Mouse (Mus musculus) kidney, adult 2 months (tissue): ENCODE measurements around the gene Gm44973. TPM values are rescaled to one million over a fixed set of nuclear protein-coding genes. Genes with fewer than 3 reads are reported as not detected.

Experiments
- DNase-seq: peaks from one replicate; pipeline ENCODE4 v3.0.0; 2021
- H3K27ac ChIP-seq: fragments of 200-500 bp; 2 replicates; pipeline ENCODE4 v1.5.1; 2012; ENCODE audit warnings: low read depth, low read length, control low read depth, inconsistent platforms; ENCODE audit not compliant: insufficient read depth
- H3K27me3 ChIP-seq: fragments of 200-500 bp; replicated peaks from 2 replicates; pipeline ENCODE4 v1.6.1; 2012; ENCODE audit warnings: mild to moderate bottlenecking, moderate library complexity, low read length, inconsistent platforms; ENCODE audit not compliant: control insufficient read depth, insufficient read depth
- H3K36me3 ChIP-seq: fragments of 200-500 bp; 2 replicates; pipeline ENCODE4 v1.6.1; 2012; ENCODE audit warnings: mild to moderate bottlenecking, moderate library complexity, low read length, inconsistent platforms; ENCODE audit not compliant: control insufficient read depth, insufficient read depth
- H3K4me1 ChIP-seq: fragments of 200-500 bp; 2 replicates; pipeline ENCODE4 v1.6.1; 2011; ENCODE audit warnings: low read length; ENCODE audit not compliant: control insufficient read depth, insufficient read depth
- H3K4me3 ChIP-seq: fragments of 200-500 bp; 2 replicates; pipeline ENCODE4 v1.5.1; 2011; ENCODE audit warnings: mild to moderate bottlenecking, low read depth, low read length, control low read depth; ENCODE audit not compliant: insufficient read depth
- CTCF ChIP-seq: fragments of 200-500 bp; conservative IDR thresholded peaks from 2 replicates; pipeline ENCODE4 v1.5.1; 2011; ENCODE audit warnings: low read depth, mild to moderate bottlenecking, control low read depth, low read length, moderate library complexity, mixed read lengths; ENCODE audit not compliant: insufficient read depth, insufficient read length
- POLR2A ChIP-seq: fragments of 200-500 bp; IDR thresholded peaks from one replicate; pipeline ENCODE4 v1.6.1; 2011; ENCODE audit warnings: low read depth, low read length, control low read depth
- WGBS: fragments of 180-500 bp; shearing (Covaris S2); methylation state at CpG from one replicate; pipeline ENCODE4 v1.1.7; 2018; 5-methylcytosine and 5-hydroxymethylcytosine counted together
- polyA plus RNA-seq: library from polyadenylated mRNA; depleted of rRNA; stranded (reverse); fragments of >200 nt; gene quantifications from 2 replicates; pipeline ENCODE4 v1.2.3, GENCODE M21; 2012; rRNA removed

The Gm44973 gene
- polyA plus RNA-seq, 1 experiment, result 0.14 TPM

DNA sequence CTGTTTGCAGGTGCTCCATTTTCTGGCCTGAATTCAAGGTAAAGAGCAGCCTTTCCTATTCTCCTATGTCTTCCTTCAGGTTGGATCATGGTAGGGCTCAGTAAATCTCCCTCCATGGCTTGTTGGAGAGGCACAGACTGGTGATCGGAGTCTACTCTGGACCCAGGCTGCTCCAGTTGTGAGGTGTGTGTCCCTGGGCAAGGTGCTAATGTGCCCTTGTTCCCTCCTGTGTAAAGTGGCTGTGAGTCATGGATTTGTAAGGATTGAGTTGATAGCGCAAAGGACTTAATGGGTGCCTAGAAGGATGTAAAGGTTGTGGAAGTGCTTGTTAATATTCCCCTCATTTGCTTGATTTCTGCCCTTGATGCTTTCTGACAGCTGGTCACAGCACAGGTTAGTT, 66.6 kb downstream of the Gm44973 start:
- H3K27me3 ChIP-seq, result no peaks in the 10 kb centered on the region
- H3K4me1 ChIP-seq, result peaks cover 13% of the 10 kb centered on the region; the same call in 1 of the 2 replicates
- 77% methylated on average over 2 of the region's 2 CpGs for whole genome bisulfite sequencing
- 0 out of 2 replicates have a peak, but pooled peaks cover 1% of the 10 kb centered on the region for H3K36me3 ChIP-seq
- no peak overlapping the region for H3K27ac ChIP-seq
- DNase-seq, result no peak
- H3K4me3 ChIP-seq, result no peak overlapping the region
- no peak for TF ChIP-seq CTCF
- TF ChIP-seq POLR2A, result no peak

Other genes with a start within 250 kb of the Gm44973 start
- 0.08 and 0.09 TPM in 2 replicates for gene Fam71e2, start 244.2 kb upstream of the Gm44973 start, polyA plus RNA-seq
- gene Il11, start 232.6 kb upstream of the Gm44973 start, polyA plus RNA-seq, result 0.13 and 0.24 TPM in 2 replicates
- 0.31 TPM in 1 of 2 replicates, not detected in the other for gene Tmem190, start 232.6 kb upstream of the Gm44973 start, polyA plus RNA-seq
- 57.8 and 87.8 TPM in 2 replicates for gene Tmem238, start 225.8 kb upstream of the Gm44973 start, polyA plus RNA-seq
- gene Rpl28, start 222.6 kb upstream of the Gm44973 start, polyA plus RNA-seq, result 340 and 597 TPM in 2 replicates
- 240 and 301 TPM in 2 replicates for gene Ube2s, start 202.9 kb upstream of the Gm44973 start, polyA plus RNA-seq
- 14.1 and 17.3 TPM in 2 replicates for gene Shisa7, start 170.8 kb upstream of the Gm44973 start, polyA plus RNA-seq
- gene Isoc2b, start 145.2 kb upstream of the Gm44973 start, polyA plus RNA-seq, result 41.1 and 47.9 TPM in 2 replicates
- 174 and 182 TPM in 2 replicates for gene Isoc2a, start 138.3 kb upstream of the Gm44973 start, polyA plus RNA-seq
- gene Gm36210, start 109.0 kb upstream of the Gm44973 start, polyA plus RNA-seq, result 0.16 TPM in 1 of 2 replicates, not detected in the other
- 12.6 and 14.4 TPM in 2 replicates for gene Zfp628, start 100.3 kb upstream of the Gm44973 start, polyA plus RNA-seq
- gene Nat14, start 93.5 kb upstream of the Gm44973 start, polyA plus RNA-seq, result 5.5 and 5.7 TPM in 2 replicates
- 1.8 and 2.1 TPM in 2 replicates for gene Ssc5d, start 89.7 kb upstream of the Gm44973 start, polyA plus RNA-seq
- 0.11 and 1.6 TPM in 2 replicates for gene Sbk2, start 51.1 kb upstream of the Gm44973 start, polyA plus RNA-seq
- gene Sbk3, start 44.3 kb upstream of the Gm44973 start, polyA plus RNA-seq, result 0.14 and 0.19 TPM in 2 replicates
- gene Zfp579, start 19.3 kb upstream of the Gm44973 start, polyA plus RNA-seq, result 49.9 and 55.2 TPM in 2 replicates
- 35.7 and 49.6 TPM in 2 replicates for gene Zfp524, start 1.1 kb upstream of the Gm44973 start, polyA plus RNA-seq
- 25.4 and 27.5 TPM in 2 replicates for gene Fiz1, start 799 bp upstream of the Gm44973 start, polyA plus RNA-seq
- 21.3 and 25.1 TPM in 2 replicates for gene Zfp865, start 4.9 kb downstream of the Gm44973 start, polyA plus RNA-seq
- gene Ccdc106, start 5.1 kb downstream of the Gm44973 start, polyA plus RNA-seq, result 2.3 and 3.0 TPM in 2 replicates
- not detected in 2 replicates for gene 4632433K11Rik, start 18.6 kb downstream of the Gm44973 start, polyA plus RNA-seq
- gene Zfp784, start 22.9 kb downstream of the Gm44973 start, polyA plus RNA-seq, result 6.4 and 6.8 TPM in 2 replicates
- gene Zfp580, start 36.0 kb downstream of the Gm44973 start, polyA plus RNA-seq, result 17.0 and 17.1 TPM in 2 replicates
- gene U2af2, start 46.6 kb downstream of the Gm44973 start, polyA plus RNA-seq, result 132 and 153 TPM in 2 replicates
- gene Epn1, start 64.7 kb downstream of the Gm44973 start, polyA plus RNA-seq, result 243 and 262 TPM in 2 replicates
- not detected in 2 replicates for gene Rfpl4, start 101.5 kb downstream of the Gm44973 start, polyA plus RNA-seq
- gene Rasl2-9, start 110.5 kb downstream of the Gm44973 start, polyA plus RNA-seq, result 2.8 and 3.5 TPM in 2 replicates
- not detected in 2 replicates for gene Vmn1r55, start 134.2 kb downstream of the Gm44973 start, polyA plus RNA-seq
- gene Vmn1r56, start 181.3 kb downstream of the Gm44973 start, polyA plus RNA-seq, result not detected in 2 replicates
- not detected in 2 replicates for gene Vmn1r57, start 203.0 kb downstream of the Gm44973 start, polyA plus RNA-seq